Mouse (Mus musculus): ENCODE data around the gene Hivep1. TPM values are rescaled to one million over a fixed set of nuclear protein-coding genes. Genes with fewer than 3 reads are reported as not detected.

Hivep1 gene
- polyA plus RNA-seq, 1 experiment from 2014 or later, result 12.1 TPM

DNA sequence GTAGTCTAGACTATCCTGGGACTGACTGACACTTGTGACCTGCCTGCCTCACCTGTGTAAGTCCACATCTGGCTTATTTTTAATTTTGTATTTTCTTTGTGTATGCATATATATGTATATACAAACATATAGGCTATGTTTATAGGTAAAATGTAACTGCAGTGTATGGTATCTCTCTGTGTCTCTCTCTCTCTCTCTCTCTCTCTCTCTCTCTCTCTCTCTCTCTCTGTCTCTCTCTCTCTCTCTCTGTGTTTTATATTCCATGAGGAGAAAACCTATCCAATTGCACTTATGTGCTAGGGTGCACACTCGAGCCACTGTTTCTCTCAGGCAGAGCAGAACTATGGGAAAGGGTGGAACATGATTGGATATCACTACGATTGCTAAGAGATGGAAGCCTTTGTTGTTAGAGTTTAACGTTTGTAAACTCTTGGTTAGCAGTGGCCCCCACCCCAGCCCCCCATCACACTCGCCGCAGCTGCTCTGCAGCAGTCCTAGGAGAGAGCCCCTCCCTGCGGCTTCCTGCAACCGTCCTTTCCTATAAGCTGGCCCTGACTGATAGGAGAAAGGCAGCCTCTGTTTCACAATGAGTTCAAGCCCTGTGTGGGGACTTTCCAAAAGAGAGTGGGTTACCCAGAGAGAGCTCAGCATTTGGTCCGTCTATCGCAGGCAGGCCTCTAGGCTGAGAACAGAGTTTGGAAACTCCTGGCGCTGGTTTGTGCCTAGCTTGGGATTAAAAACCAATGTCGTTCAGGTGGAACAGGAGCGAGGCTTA lies 41.6 kb downstream of the Hivep1 start:
- ATAC-seq (ENCODE audit: insufficient read depth), result no peak
- Histone ChIP-seq H3K9me3 (ENCODE audit: low read depth, low read length) (no peaks in the 10 kb centered on the region), H3K4me1 (ENCODE audit: insufficient read depth) (no peaks in the 10 kb centered on the region), H3K27me3 (ENCODE audit: insufficient read depth, low read length) (no peaks in the 10 kb centered on the region), H3K4me2 (no peak overlapping the region), H3K27ac (ENCODE audit: low read depth) (no peak overlapping the region), H3K36me3 (ENCODE audit: insufficient read depth) (no peaks in the 10 kb centered on the region), H3K9ac (no peak overlapping the region), H3K4me3 (ENCODE audit: low read depth, low read length) (no peak overlapping the region)
- TF ChIP-seq CTCF (IDR thresholded peaks at IDR 0.05; ENCODE audit: low read depth), result no peak
- no peak for DNase-seq
- WGBS, result 58% methylated on average over 12 of the region's 12 CpGs

GRCm38 (mm10) chr13:42095826-42096515 lies 44.1 kb downstream of the Hivep1 start:
- no peak for TF ChIP-seq CTCF (IDR thresholded peaks at IDR 0.05; ENCODE audit: low read depth)
- ATAC-seq (ENCODE audit: insufficient read depth), result no peak
- H3K9ac ChIP-seq, result no peak overlapping the region
- H3K27ac ChIP-seq (ENCODE audit: low read depth), result no peak overlapping the region
- H3K4me2 ChIP-seq, result no peak overlapping the region
- H3K36me3 ChIP-seq (ENCODE audit: insufficient read depth), result no peaks in the 10 kb centered on the region
- H3K4me3 ChIP-seq (ENCODE audit: low read depth, low read length), result no peak overlapping the region
- H3K27me3 ChIP-seq (ENCODE audit: insufficient read depth, low read length), result no peaks in the 10 kb centered on the region
- H3K9me3 ChIP-seq (ENCODE audit: low read depth, low read length), result no peaks in the 10 kb centered on the region
- no peaks in the 10 kb centered on the region for H3K4me1 ChIP-seq (ENCODE audit: insufficient read depth)
- WGBS, result 49% methylated on average over 10 of the region's 10 CpGs
- no peak for DNase-seq

GRCm38 (mm10) chr13:42097109-42097508 lies 45.3 kb downstream of the Hivep1 start:
- DNase-seq, result no peak
- no peaks in the 10 kb centered on the region for H3K36me3 ChIP-seq (ENCODE audit: insufficient read depth)
- no peak overlapping the region for H3K9ac ChIP-seq
- TF ChIP-seq CTCF (IDR thresholded peaks at IDR 0.05; ENCODE audit: low read depth), result no peak
- H3K27ac ChIP-seq (ENCODE audit: low read depth), result no peak overlapping the region
- no peak overlapping the region for H3K4me3 ChIP-seq (ENCODE audit: low read depth, low read length)
- ATAC-seq (ENCODE audit: insufficient read depth), result no peak
- H3K4me1 ChIP-seq (ENCODE audit: insufficient read depth), result peaks cover 8% of the 10 kb centered on the region; the same call in 1 of the 2 replicates
- no peaks in the 10 kb centered on the region for H3K9me3 ChIP-seq (ENCODE audit: low read depth, low read length)
- H3K27me3 ChIP-seq (ENCODE audit: insufficient read depth, low read length), result no peaks in the 10 kb centered on the region
- no peak overlapping the region for H3K4me2 ChIP-seq

DNA sequence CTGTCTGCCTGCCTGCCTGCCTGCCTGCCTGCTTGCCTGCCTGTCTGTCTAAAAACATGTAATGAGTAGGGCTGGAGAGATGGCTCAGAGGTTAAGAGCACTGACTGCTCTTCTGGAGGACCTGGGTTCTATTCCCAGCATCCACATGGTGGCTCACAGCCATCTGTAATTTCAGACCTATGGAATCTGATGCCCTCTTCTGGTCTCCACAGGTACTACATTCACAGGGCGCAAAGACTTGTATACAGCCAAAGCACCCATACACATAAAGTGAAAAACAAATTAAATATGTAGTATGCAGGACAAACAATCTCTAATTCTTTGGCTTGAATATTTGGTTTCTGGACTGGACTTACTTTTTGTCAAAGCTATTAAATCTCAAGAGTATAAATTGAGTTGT lies 46.7 kb downstream of the Hivep1 start:
- DNase-seq (no peak), ATAC-seq (ENCODE audit: insufficient read depth) (no peak)
- H3K9me3 ChIP-seq (ENCODE audit: low read depth, low read length), result no peaks in the 10 kb centered on the region
- H3K9ac ChIP-seq, result no peak overlapping the region
- peak; percentile 42 for TF ChIP-seq CTCF (IDR thresholded peaks at IDR 0.05; ENCODE audit: low read depth)
- H3K27ac ChIP-seq (ENCODE audit: low read depth), result no peak overlapping the region
- no peaks in the 10 kb centered on the region for H3K27me3 ChIP-seq (ENCODE audit: insufficient read depth, low read length)
- no peaks in the 10 kb centered on the region for H3K36me3 ChIP-seq (ENCODE audit: insufficient read depth)
- WGBS, result 97% methylated on average over 1 of the region's 1 CpGs
- peaks cover 12% of the 10 kb centered on the region for H3K4me1 ChIP-seq (ENCODE audit: insufficient read depth)
- H3K4me2 ChIP-seq, result no peak overlapping the region
- H3K4me3 ChIP-seq (ENCODE audit: low read depth, low read length), result no peak overlapping the region

DNA sequence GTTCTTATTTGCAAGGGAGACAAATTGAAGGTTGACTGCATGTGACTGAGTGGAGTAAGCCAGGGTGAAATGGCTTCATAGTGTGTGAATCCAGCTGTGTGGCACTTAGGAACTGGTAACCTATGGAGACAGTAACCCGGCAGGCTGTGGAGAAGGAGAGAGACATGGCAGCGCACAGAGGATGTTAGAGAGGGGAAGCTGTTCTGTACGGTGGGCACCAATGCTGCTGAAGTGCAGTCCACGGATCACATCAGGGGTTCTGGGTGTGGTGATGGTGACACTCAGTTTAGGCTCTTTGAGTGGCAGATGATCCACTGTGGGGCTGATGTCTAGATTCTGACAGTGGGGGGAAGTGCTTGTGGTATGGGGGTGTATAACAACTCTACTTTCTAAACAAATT lies 47.7 kb downstream of the Hivep1 start:
- Histone ChIP-seq H3K27me3 (ENCODE audit: insufficient read depth, low read length) (no peaks in the 10 kb centered on the region), H3K4me3 (ENCODE audit: low read depth, low read length) (no peak overlapping the region), H3K9ac (no peak overlapping the region), H3K4me1 (ENCODE audit: insufficient read depth) (peaks cover 12% of the 10 kb centered on the region), H3K9me3 (ENCODE audit: low read depth, low read length) (no peaks in the 10 kb centered on the region), H3K36me3 (ENCODE audit: insufficient read depth) (no peaks in the 10 kb centered on the region), H3K27ac (ENCODE audit: low read depth) (no peak overlapping the region), H3K4me2 (no peak overlapping the region)
- 72% methylated on average over 4 of the region's 4 CpGs for whole genome bisulfite sequencing
- ATAC-seq (ENCODE audit: insufficient read depth) (no peak), DNase-seq (no peak)
- TF ChIP-seq CTCF (IDR thresholded peaks at IDR 0.05; ENCODE audit: low read depth), result no peak

GRCm38 (mm10) chr13:42101440-42102190 lies 49.8 kb downstream of the Hivep1 start:
- H3K27ac ChIP-seq (ENCODE audit: low read depth), result peak overlapping the region; percentile 60; the same call in 1 of the 2 replicates
- H3K4me1 ChIP-seq (ENCODE audit: insufficient read depth), result peaks cover 12% of the 10 kb centered on the region
- WGBS, result 30% methylated on average over 13 of the region's 13 CpGs
- H3K4me3 ChIP-seq (ENCODE audit: low read depth, low read length), result no peak overlapping the region
- H3K9me3 ChIP-seq (ENCODE audit: low read depth, low read length), result no peaks in the 10 kb centered on the region
- no peak overlapping the region; the same call in 1 of the 2 replicates for H3K9ac ChIP-seq
- ATAC-seq (ENCODE audit: insufficient read depth) (peak; percentile 80), DNase-seq (peak; percentile 66)
- no peaks in the 10 kb centered on the region for H3K27me3 ChIP-seq (ENCODE audit: insufficient read depth, low read length)
- H3K4me2 ChIP-seq, result 0 out of 2 replicates have a peak overlapping the region, but pooled peaks have one; percentile 25
- H3K36me3 ChIP-seq (ENCODE audit: insufficient read depth), result no peaks in the 10 kb centered on the region
- TF ChIP-seq CTCF (IDR thresholded peaks at IDR 0.05; ENCODE audit: low read depth), result peak; percentile 63

- Histone ChIP-seq H3K27me3 (ENCODE audit: insufficient read depth, low read length) (no peaks in the 10 kb centered on the region), H3K27ac (ENCODE audit: low read depth) (no peak overlapping the region), H3K4me3 (ENCODE audit: low read depth, low read length) (no peak overlapping the region), H3K9ac (no peak overlapping the region), H3K4me2 (peak overlapping the region; percentile 25; the same call in 1 of the 2 replicates), H3K9me3 (ENCODE audit: low read depth, low read length) (no peaks in the 10 kb centered on the region), H3K36me3 (ENCODE audit: insufficient read depth) (no peaks in the 10 kb centered on the region), H3K4me1 (ENCODE audit: insufficient read depth) (peaks cover 12% of the 10 kb centered on the region)
- ATAC-seq (ENCODE audit: insufficient read depth) (peak; percentile 83), DNase-seq (peak; percentile 69)
- WGBS, result 26% methylated on average over 8 of the region's 8 CpGs
- TF ChIP-seq CTCF (IDR thresholded peaks at IDR 0.05; ENCODE audit: low read depth), result no peak
Measured at GRCm38 (mm10) chr13:42102980-42103379, 51.2 kb downstream of the Hivep1 start.
